Mouse (Mus musculus) myocyte (in vitro differentiated cells): ENCODE results near the gene Pdia2.

Experiments
- CEBPB ChIP-seq: IDR thresholded peaks from 2 replicates; pipeline ENCODE4 v1.6.1; 2011; ENCODE audit warnings: mild to moderate bottlenecking, moderate library complexity; ENCODE audit not compliant: poor library complexity, insufficient read depth, severe bottlenecking
- MAX ChIP-seq: IDR thresholded peaks from one replicate; pipeline ENCODE4 v1.6.1; 2011; ENCODE audit warnings: low read depth, mild to moderate bottlenecking, control low read depth
- MYOD1 ChIP-seq, 3 experiments: IDR thresholded peaks; one replicate each; pipeline ENCODE4 v1.6.1; 2011; ENCODE audit warnings: control low read depth in 2 of 3, low read depth in 2 of 3, mild to moderate bottlenecking in 2 of 3, moderate library complexity in 1 of 3; ENCODE audit not compliant: insufficient read length in 2 of 3, control insufficient read depth in 1 of 3
- MYOG ChIP-seq, 3 experiments: IDR thresholded peaks; one replicate each; pipeline ENCODE4 v1.6.1; 2011; ENCODE audit warnings: control low read depth in 2 of 3, low read depth in 2 of 3, mild to moderate bottlenecking in 2 of 3; ENCODE audit not compliant: insufficient read length in 2 of 3, control insufficient read depth in 1 of 3, insufficient read depth in 1 of 3
- POLR2A ChIP-seq: IDR thresholded peaks from one replicate; pipeline ENCODE4 v1.6.1; 2011; ENCODE audit warnings: low read depth, mild to moderate bottlenecking, control low read depth, moderate library complexity; ENCODE audit not compliant: insufficient read length
- POLR2AphosphoS2 ChIP-seq: IDR thresholded peaks from one replicate; pipeline ENCODE4 v1.6.1; 2011; ENCODE audit warnings: low read depth, control low read depth; ENCODE audit not compliant: insufficient read length
- REST ChIP-seq: IDR thresholded peaks from one replicate; pipeline ENCODE4 v1.6.1; 2011; ENCODE audit warnings: mild to moderate bottlenecking, control low read depth, moderate library complexity; ENCODE audit not compliant: insufficient read depth, insufficient read length
- TCF12 ChIP-seq: IDR thresholded peaks from one replicate; pipeline ENCODE4 v1.6.1; 2011; ENCODE audit warnings: mild to moderate bottlenecking, control low read depth; ENCODE audit not compliant: poor library complexity, insufficient read depth, severe bottlenecking
- USF1 ChIP-seq: IDR thresholded peaks from one replicate; pipeline ENCODE4 v1.6.1; 2011; ENCODE audit warnings: low read depth, mild to moderate bottlenecking, control low read depth, moderate library complexity

GRCm38 (mm10) chr17:26239551-26239950 is 40.7 kb upstream of the Pdia2 start:
- TF ChIP-seq POLR2AphosphoS2: no peak
- TF ChIP-seq POLR2A: no peak
- no peak for TF ChIP-seq TCF12
- TF ChIP-seq CEBPB: no peak
- TF ChIP-seq USF1: no peak
- TF ChIP-seq MYOG (IDR thresholded peaks at IDR 0.05; ENCODE audit: control insufficient read depth in 1 of 3, insufficient read depth in 1 of 3, insufficient read length in 2 of 3, low read depth in 2 of 3): no peak
- TF ChIP-seq MYOD1 (IDR thresholded peaks at IDR 0.05; ENCODE audit: control insufficient read depth in 1 of 3, insufficient read length in 2 of 3, low read depth in 2 of 3): no peak
- no peak for TF ChIP-seq MAX
- no peak for TF ChIP-seq REST
